Mouse (Mus musculus): ENCODE results near the gene Iqgap2. TPM values are rescaled to one million over a fixed set of nuclear protein-coding genes. Genes with fewer than 3 reads are reported as not detected.

Gene Iqgap2
- total RNA-seq, 2 experiments from 2014 or later, result 33.5 to 39.5 TPM

- no peak for ATAC-seq (replicated peaks; ENCODE audit: low FRiP score, poor library complexity, severe bottlenecking)
Measured at GRCm38 (mm10) chr13:95741813-95742689, 149.7 kb downstream of the Iqgap2 start.

GRCm38 (mm10) chr13:95739651-95740050, 152.1 kb downstream of the Iqgap2 start:
- ATAC-seq (replicated peaks; ENCODE audit: low FRiP score, poor library complexity, severe bottlenecking), result no peak

DNA sequence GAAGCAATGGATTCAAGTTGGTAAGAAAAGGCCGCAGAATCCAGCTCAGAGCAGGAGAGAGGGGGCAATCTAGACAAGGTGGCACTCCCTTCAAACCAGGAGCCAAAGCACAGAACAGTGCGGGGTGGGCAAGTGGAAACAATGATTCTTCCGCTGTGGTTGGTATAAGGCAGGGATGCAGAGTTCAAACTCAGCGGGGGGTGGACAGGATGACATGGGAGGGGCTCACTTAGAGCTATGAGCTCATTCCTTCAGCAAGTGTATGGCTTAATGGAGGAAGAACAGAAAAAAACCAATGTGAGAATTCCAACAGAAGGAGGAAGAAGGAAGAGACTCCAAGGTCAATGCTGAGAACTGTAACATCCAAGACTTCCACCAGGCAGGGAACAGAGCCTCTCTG, 161.2 kb downstream of the Iqgap2 start:
- ATAC-seq (replicated peaks; ENCODE audit: low FRiP score, poor library complexity, severe bottlenecking), result no peak

GRCm38 (mm10) chr13:95719320-95720232, 172.1 kb downstream of the Iqgap2 start:
- ATAC-seq (replicated peaks; ENCODE audit: low FRiP score, poor library complexity, severe bottlenecking), result peak; percentile 92

DNA sequence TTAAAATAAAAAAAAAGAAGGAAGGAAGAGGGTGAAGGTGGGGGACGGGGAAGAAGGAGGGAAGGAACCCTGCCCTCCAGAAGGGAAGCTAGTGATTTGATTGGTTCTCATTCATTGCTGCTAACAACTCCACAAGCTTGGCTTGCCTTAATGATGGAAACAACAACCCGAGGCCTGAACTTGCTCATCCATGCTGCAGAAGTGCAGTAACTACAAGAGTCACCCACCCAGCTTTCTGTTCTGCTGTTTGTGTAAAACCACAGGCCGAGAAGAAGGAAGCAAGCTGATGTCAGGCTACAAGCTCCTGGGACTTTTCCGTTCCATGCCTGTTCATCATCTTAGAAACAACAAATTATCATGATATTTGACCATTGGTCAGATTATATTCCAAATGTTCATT, 176.4 kb downstream of the Iqgap2 start:
- no peak for ATAC-seq (replicated peaks; ENCODE audit: low FRiP score, poor library complexity, severe bottlenecking)

- no peak for ATAC-seq (replicated peaks; ENCODE audit: low FRiP score, poor library complexity, severe bottlenecking)
Measured at GRCm38 (mm10) chr13:95714271-95714975, 177.3 kb downstream of the Iqgap2 start.

DNA sequence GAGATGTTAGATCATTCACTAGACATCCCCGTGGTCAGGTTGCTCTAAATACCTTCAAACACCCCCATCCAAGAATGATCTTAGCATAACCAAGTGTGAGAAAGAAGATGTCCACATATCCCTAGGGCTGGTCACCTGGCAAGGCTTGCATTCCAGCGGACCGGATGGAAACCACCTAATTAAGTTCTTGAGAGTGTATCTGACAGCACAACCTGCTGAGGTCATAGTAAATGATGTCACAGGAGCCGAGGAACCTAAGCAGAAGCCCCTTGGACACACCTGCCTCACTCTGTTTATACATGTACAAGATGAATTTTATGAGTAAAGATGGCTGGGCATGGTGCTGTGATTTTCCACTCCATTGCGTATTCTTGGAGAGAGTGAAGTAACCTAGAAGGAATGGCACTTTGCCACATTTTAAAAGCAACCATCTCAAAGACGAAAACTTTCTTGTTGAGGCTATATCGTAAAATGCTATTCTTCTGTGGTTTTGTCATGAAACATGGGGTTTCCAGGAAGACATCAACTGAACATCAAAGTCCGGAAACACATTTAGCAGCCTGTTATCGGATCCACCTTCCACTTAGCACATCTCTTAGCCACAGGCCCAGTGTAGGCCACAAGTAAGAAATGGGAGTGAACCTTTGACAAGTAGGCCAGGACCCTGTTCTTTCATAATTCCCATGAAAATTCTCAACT, 179.0 kb downstream of the Iqgap2 start:
- no peak for ATAC-seq (replicated peaks; ENCODE audit: low FRiP score, poor library complexity, severe bottlenecking)

- ATAC-seq (replicated peaks; ENCODE audit: low FRiP score, poor library complexity, severe bottlenecking), result no peak
Measured at GRCm38 (mm10) chr13:95712054-95712453, 179.7 kb downstream of the Iqgap2 start.

DNA sequence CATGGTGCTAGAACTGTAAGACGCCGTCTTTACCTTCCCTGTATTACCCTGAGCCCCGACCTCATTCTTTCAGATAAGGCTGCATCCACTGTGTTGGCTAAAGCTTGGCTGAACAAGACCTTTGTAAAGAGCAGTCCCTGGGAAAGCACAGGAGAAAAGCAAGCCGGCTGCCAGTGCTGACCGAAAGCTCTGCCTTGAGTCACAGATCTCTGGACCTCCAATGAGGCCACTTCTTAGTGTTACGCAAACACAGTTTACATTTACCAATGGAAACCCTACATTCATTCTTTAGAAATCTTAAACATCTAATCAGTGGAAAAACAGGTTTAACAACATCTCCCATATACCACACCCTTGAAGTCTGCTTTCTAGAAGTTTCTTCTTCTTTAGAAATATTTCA, 186.1 kb downstream of the Iqgap2 start:
- no peak for ATAC-seq (replicated peaks; ENCODE audit: low FRiP score, poor library complexity, severe bottlenecking)

DNA sequence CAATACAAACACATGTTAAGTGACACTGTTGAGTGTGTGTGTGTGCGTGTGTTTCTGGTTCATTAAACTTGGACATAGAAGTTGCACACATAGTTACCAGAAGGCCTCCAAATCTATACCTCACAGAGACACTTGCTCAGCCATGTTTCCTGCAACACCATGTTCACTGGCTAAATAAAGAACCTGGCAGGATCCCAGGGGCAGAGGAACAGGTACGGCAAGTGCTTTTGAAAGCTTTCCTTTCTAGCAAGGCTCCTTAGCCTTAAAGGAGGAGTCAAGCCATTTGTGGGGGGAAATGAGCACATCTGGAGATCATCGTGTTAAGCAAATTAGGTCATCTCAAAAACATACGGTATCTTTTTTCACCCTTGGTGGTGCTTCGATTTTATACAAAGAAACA, 188.3 kb downstream of the Iqgap2 start:
- no peak for ATAC-seq (replicated peaks; ENCODE audit: low FRiP score, poor library complexity, severe bottlenecking)

GRCm38 (mm10) chr13:95697874-95698273, 193.8 kb downstream of the Iqgap2 start:
- no peak for ATAC-seq (replicated peaks; ENCODE audit: low FRiP score, poor library complexity, severe bottlenecking)

DNA sequence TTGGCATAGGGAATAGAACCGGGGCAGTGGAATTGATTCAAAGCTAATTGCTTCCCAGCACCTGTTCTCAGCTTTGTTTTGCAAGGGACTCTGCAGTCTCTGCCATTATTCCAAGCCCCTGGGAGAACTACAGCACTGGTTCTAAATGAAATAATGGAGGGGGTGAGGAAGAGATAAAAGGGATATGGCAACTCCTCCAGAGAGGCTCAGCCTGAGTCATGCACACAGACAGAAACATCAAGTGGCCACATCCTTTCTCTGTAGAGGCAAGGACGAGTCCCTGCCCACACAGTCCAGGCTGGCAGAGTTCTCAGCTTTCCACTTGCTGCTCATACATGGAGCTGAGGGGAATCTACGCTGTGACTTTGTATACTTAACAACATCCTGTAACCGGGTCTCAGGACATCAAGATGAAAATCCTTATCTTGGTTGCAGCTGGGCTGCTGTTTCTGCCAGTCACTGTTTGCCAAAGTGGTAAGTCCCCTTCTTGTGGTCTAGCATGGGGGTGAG, 195.0 kb downstream of the Iqgap2 start, which contains the start of gene F2rl2:
Gene F2rl2, plus strand, starts transcription at position 200 of the 510 bp plus-strand sequence.
- ATAC-seq (replicated peaks; ENCODE audit: low FRiP score, poor library complexity, severe bottlenecking), result peak; percentile 47; the same call in 1 of the 2 replicates

GRCm38 (mm10) chr13:95696120-95696653, 195.5 kb downstream of the Iqgap2 start:
- ATAC-seq (replicated peaks; ENCODE audit: low FRiP score, poor library complexity, severe bottlenecking), result no peak

DNA sequence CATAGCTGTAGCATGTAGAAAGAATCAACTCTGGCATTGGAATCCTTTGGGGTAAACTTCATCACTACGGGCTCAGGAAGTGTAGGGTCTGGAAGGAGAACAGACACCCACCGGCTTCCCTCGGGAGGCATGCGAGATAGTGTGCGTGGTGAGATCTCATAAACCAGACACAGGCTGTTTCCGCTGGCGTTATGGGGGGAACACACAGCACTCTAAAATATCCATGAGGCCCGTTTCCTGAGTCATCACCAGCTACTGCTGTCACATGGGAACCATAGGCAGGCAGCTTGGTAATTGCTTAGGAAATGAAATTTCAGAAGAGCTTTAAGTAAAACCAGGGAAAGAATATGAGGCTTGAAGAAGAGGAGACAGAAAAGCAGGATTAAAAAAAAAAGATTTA, 199.5 kb downstream of the Iqgap2 start:
- no peak for ATAC-seq (replicated peaks; ENCODE audit: low FRiP score, poor library complexity, severe bottlenecking)

DNA sequence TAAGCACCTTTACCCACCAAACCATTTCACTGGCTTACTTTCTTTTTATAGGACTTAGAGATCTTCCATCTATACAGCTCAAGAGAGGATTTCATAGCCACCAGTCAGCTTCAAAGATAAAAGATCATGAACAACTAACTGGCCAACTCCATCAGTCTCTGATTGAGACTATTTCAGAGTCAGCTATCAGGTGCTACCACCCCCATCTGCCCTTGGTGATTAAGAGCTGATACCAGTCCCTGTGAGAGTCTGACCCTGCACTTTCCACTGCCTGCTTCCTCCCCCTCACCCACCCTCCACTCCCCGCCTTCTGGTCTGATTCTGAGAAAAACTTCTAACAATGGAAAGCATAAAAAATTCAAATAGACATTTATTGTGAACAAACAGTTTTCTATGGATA, 203.1 kb downstream of the Iqgap2 start:
- peak; percentile 78 for ATAC-seq (replicated peaks; ENCODE audit: low FRiP score, poor library complexity, severe bottlenecking)

DNA sequence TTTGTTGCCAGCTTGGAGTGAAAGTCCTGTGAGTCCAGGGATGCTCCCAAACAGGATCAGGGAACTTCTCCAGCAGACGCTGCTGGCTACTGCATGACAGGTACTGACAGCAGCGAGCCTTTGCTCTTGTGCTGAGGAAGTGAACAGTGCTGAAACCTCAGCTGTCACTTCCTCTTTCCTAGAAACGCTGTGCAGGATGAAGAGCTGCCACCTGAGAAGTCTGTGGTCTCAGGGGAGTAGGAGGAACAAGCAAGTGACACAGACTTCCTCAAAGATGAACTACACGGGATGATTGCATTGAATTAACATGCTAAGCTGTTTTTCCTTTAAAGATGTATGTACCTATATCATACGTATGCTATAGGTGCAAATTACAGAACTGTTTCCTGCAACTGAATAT, 206.0 kb downstream of the Iqgap2 start:
- no peak for ATAC-seq (replicated peaks; ENCODE audit: low FRiP score, poor library complexity, severe bottlenecking)

DNA sequence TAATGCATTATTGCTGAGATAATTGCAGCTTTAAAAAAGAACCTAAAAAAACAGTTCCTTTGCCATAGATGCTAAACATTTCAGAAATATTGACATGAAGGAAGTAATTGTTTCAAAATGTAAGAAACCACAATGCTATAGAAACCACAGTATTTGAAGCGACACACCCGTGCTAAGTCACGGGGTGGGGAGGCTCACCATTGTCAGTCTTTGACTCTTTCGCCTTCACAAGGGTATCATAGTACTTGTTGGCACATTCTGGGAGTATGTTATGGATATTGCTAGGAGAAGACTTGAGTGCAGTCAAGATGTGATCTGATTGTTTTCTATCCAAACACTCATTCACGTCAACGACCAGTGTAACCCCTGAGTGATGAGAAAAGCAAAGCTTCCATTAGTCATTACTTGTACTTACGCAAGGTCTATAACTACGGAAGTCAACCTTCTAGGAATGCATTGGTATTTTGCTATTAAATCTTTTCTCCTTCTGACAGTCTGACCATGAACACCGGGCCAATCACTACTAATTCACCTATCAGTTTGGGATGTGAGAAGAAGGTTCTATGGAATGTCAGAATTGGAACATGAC, 207.0 kb downstream of the Iqgap2 start:
- ATAC-seq (replicated peaks; ENCODE audit: low FRiP score, poor library complexity, severe bottlenecking), result no peak

GRCm38 (mm10) chr13:95679491-95679941, 212.2 kb downstream of the Iqgap2 start:
- peak; percentile 92 for ATAC-seq (replicated peaks; ENCODE audit: low FRiP score, poor library complexity, severe bottlenecking)

All from erythroid progenitor cell, adult 5-6 weeks (primary cell).